Mouse (Mus musculus) midbrain, embryonic 15.5 days (tissue): ENCODE data around the gene Sptbn4. TPM values are rescaled to one million over a fixed set of nuclear protein-coding genes. Genes with fewer than 3 reads are reported as not detected.
A peak's percentile ranks its signal among the peaks of the same experiment; 100 is the strongest.

Experiments
- ATAC-seq: fragments of 200-750 bp; cut with Nextera tagmentation; replicated peaks from 2 replicates; pipeline ENCODE4 v1.8.0; 2017; ENCODE audit warnings: moderate TSS enrichment
- H3K27ac ChIP-seq: fragments of 300-500 bp; sonication (generic); 2 replicates; pipeline ENCODE4 v1.5.1; 2015; ENCODE audit warnings: mild to moderate bottlenecking, inconsistent platforms
- H3K27me3 ChIP-seq: fragments of 300-500 bp; sonication (generic); replicated peaks from 2 replicates; pipeline ENCODE4 v1.6.1; 2015; ENCODE audit warnings: inconsistent platforms
- H3K36me3 ChIP-seq: fragments of 300-500 bp; sonication (generic); replicated peaks from 2 replicates; pipeline ENCODE4 v1.6.1; 2015; ENCODE audit warnings: inconsistent platforms
- H3K4me1 ChIP-seq: fragments of 300-500 bp; sonication (generic); 2 replicates; pipeline ENCODE4 v1.6.1; 2015; ENCODE audit warnings: inconsistent platforms
- H3K4me2 ChIP-seq: fragments of 300-500 bp; sonication (generic); 2 replicates; pipeline ENCODE4 v1.6.1; 2015; ENCODE audit warnings: inconsistent platforms, mild to moderate bottlenecking, moderate library complexity
- H3K4me3 ChIP-seq: fragments of 300-500 bp; sonication (generic); 2 replicates; pipeline ENCODE4 v1.5.1; 2015; ENCODE audit warnings: mild to moderate bottlenecking, inconsistent platforms
- H3K9ac ChIP-seq: fragments of 300-500 bp; sonication (generic); 2 replicates; pipeline ENCODE4 v1.6.1; 2015; ENCODE audit warnings: mild to moderate bottlenecking, inconsistent platforms
- H3K9me3 ChIP-seq: fragments of 300-500 bp; sonication (generic); 2 replicates; pipeline ENCODE4 v1.6.1; 2016; ENCODE audit warnings: inconsistent platforms
- WGBS: fragments of 180-500 bp; shearing (Covaris S2); methylation state at CpG from one replicate; pipeline ENCODE4 v1.1.7; 2015; ENCODE audit warnings: mixed read lengths; 5-methylcytosine and 5-hydroxymethylcytosine counted together
- polyA plus RNA-seq: library from polyadenylated mRNA; unstranded; fragments of >200 nt; fragmentation: Nextera tagmentation; extraction: Ambion mirVana; gene quantifications from 2 replicates; pipeline ENCODE4 v1.2.1, GENCODE M21; 2015

The Sptbn4 gene
- polyA plus RNA-seq, 1 experiment from 2014 or later: 4.4 TPM

GRCm38 (mm10) chr7:27473156-27473834 lies 25.8 kb upstream of the Sptbn4 start, which contains the start of gene Sertad3:
Gene Sertad3 (plus strand): TSS chr7:27473768.
- Histone ChIP-seq H3K4me2 (peak within 1 kb of the TSS; percentile 92), H3K27ac (peak within 1 kb of the TSS; percentile 82), H3K4me3 (peak within 1 kb of the TSS; percentile 63), H3K9me3 (no peaks in the 10 kb centered on the region), H3K36me3 (no peaks in the 10 kb centered on the region), H3K27me3 (no peaks in the 10 kb centered on the region), H3K4me1 (0 out of 2 replicates have a peak, but pooled peaks cover 8% of the 10 kb centered on the region), H3K9ac (peak within 1 kb of the TSS; percentile 57)
- WGBS: under 1% methylated on average over 36 of the region's 36 CpGs
- ATAC-seq: peak; percentile 93

GRCm38 (mm10) chr7:27472596-27472995 lies 25.1 kb upstream of the Sptbn4 start:
- Histone ChIP-seq H3K27ac (peak overlapping the region; percentile 82; the same call in 1 of the 2 replicates), H3K4me2 (peak overlapping the region; percentile 92), H3K36me3 (no peaks in the 10 kb centered on the region), H3K4me3 (peak overlapping the region; percentile 63; the same call in 1 of the 2 replicates), H3K9me3 (no peaks in the 10 kb centered on the region), H3K4me1 (0 out of 2 replicates have a peak, but pooled peaks cover 8% of the 10 kb centered on the region), H3K9ac (no peak overlapping the region), H3K27me3 (no peaks in the 10 kb centered on the region)
- no peak for ATAC-seq
- 39% methylated on average over 7 of the region's 7 CpGs for WGBS

GRCm38 (mm10) chr7:27471390-27472120 lies 24.1 kb upstream of the Sptbn4 start:
- Histone ChIP-seq H3K27ac (no peak overlapping the region), H3K9ac (no peak overlapping the region), H3K4me3 (no peak overlapping the region), H3K9me3 (no peaks in the 10 kb centered on the region), H3K4me2 (no peak overlapping the region), H3K36me3 (no peaks in the 10 kb centered on the region), H3K4me1 (0 out of 2 replicates have a peak, but pooled peaks cover 8% of the 10 kb centered on the region), H3K27me3 (no peaks in the 10 kb centered on the region)
- ATAC-seq: no peak
- WGBS: 88% methylated on average over 11 of the region's 11 CpGs

- Histone ChIP-seq H3K9me3 (no peaks in the 10 kb centered on the region), H3K4me2 (no peak overlapping the region), H3K27ac (no peak overlapping the region), H3K27me3 (no peaks in the 10 kb centered on the region), H3K4me1 (0 out of 2 replicates have a peak, but pooled peaks cover 1% of the 10 kb centered on the region), H3K36me3 (no peaks in the 10 kb centered on the region), H3K4me3 (no peak overlapping the region), H3K9ac (no peak overlapping the region)
- 43% methylated on average over 4 of the region's 4 CpGs for WGBS
- ATAC-seq: no peak
Observed at GRCm38 (mm10) chr7:27467648-27468047, 20.2 kb upstream of the Sptbn4 start.

- Histone ChIP-seq H3K27ac (no peak overlapping the region), H3K36me3 (no peaks in the 10 kb centered on the region), H3K4me2 (no peak overlapping the region), H3K4me1 (no peaks in the 10 kb centered on the region), H3K9ac (no peak overlapping the region), H3K4me3 (no peak overlapping the region), H3K27me3 (no peaks in the 10 kb centered on the region), H3K9me3 (no peaks in the 10 kb centered on the region)
- no peak for ATAC-seq
- WGBS: 86% methylated on average over 6 of the region's 6 CpGs
Observed at GRCm38 (mm10) chr7:27460477-27460876, 13.0 kb upstream of the Sptbn4 start.

- H3K4me2 ChIP-seq: no peak overlapping the region
- no peak overlapping the region for H3K27ac ChIP-seq
- H3K9ac ChIP-seq: no peak overlapping the region
- no peak for ATAC-seq
- H3K4me1 ChIP-seq: no peaks in the 10 kb centered on the region
- no peak overlapping the region for H3K4me3 ChIP-seq
- WGBS: 95% methylated on average over 5 of the region's 5 CpGs
- no peaks in the 10 kb centered on the region for H3K9me3 ChIP-seq
- no peaks in the 10 kb centered on the region for H3K36me3 ChIP-seq
- H3K27me3 ChIP-seq: no peaks in the 10 kb centered on the region
Observed at GRCm38 (mm10) chr7:27459640-27460039, 12.2 kb upstream of the Sptbn4 start.

GRCm38 (mm10) chr7:27458614-27459013 lies 11.1 kb upstream of the Sptbn4 start:
- WGBS: 84% methylated on average over 4 of the region's 4 CpGs
- H3K27me3 ChIP-seq: no peaks in the 10 kb centered on the region
- H3K4me2 ChIP-seq: no peak overlapping the region
- H3K4me1 ChIP-seq: no peaks in the 10 kb centered on the region
- no peak overlapping the region for H3K9ac ChIP-seq
- no peak overlapping the region for H3K4me3 ChIP-seq
- H3K36me3 ChIP-seq: no peaks in the 10 kb centered on the region
- H3K9me3 ChIP-seq: no peaks in the 10 kb centered on the region
- no peak overlapping the region for H3K27ac ChIP-seq
- no peak for ATAC-seq

GRCm38 (mm10) chr7:27455273-27455672 lies 7.8 kb upstream of the Sptbn4 start:
- Histone ChIP-seq H3K4me2 (no peak overlapping the region), H3K4me3 (no peak overlapping the region), H3K27me3 (no peaks in the 10 kb centered on the region), H3K27ac (no peak overlapping the region), H3K9ac (no peak overlapping the region), H3K36me3 (no peaks in the 10 kb centered on the region), H3K4me1 (no peaks in the 10 kb centered on the region), H3K9me3 (no peaks in the 10 kb centered on the region)
- 93% methylated on average over 3 of the region's 3 CpGs for WGBS
- no peak for ATAC-seq

GRCm38 (mm10) chr7:27454461-27455121 lies 7.1 kb upstream of the Sptbn4 start:
- Histone ChIP-seq H3K4me2 (no peak overlapping the region), H3K27me3 (no peaks in the 10 kb centered on the region), H3K36me3 (no peaks in the 10 kb centered on the region), H3K4me1 (no peaks in the 10 kb centered on the region), H3K4me3 (no peak overlapping the region), H3K9ac (no peak overlapping the region), H3K27ac (no peak overlapping the region), H3K9me3 (no peaks in the 10 kb centered on the region)
- ATAC-seq: no peak
- WGBS: 84% methylated on average over 10 of the region's 10 CpGs

GRCm38 (mm10) chr7:27452206-27452770 lies 4.8 kb upstream of the Sptbn4 start:
- Histone ChIP-seq H3K36me3 (no peaks in the 10 kb centered on the region), H3K9me3 (no peaks in the 10 kb centered on the region), H3K4me2 (no peak overlapping the region), H3K27ac (no peak overlapping the region), H3K4me1 (peaks cover 3% of the 10 kb centered on the region), H3K9ac (no peak overlapping the region), H3K27me3 (no peaks in the 10 kb centered on the region), H3K4me3 (no peak overlapping the region)
- no peak for ATAC-seq
- 54% methylated on average over 13 of the region's 13 CpGs for WGBS

- no peaks in the 10 kb centered on the region for H3K9me3 ChIP-seq
- peaks cover 11% of the 10 kb centered on the region for H3K4me1 ChIP-seq
- 93% methylated on average over 2 of the region's 2 CpGs for WGBS
- H3K27me3 ChIP-seq: no peaks in the 10 kb centered on the region
- no peak overlapping the region for H3K9ac ChIP-seq
- H3K4me2 ChIP-seq: no peak overlapping the region
- no peaks in the 10 kb centered on the region for H3K36me3 ChIP-seq
- no peak for ATAC-seq
- H3K27ac ChIP-seq: no peak overlapping the region
- H3K4me3 ChIP-seq: no peak overlapping the region
Observed at GRCm38 (mm10) chr7:27451359-27451758, 3.9 kb upstream of the Sptbn4 start.

GRCm38 (mm10) chr7:27449256-27449862 lies 1.9 kb upstream of the Sptbn4 start:
- Histone ChIP-seq H3K9ac (no peak overlapping the region), H3K4me2 (no peak overlapping the region), H3K9me3 (no peaks in the 10 kb centered on the region), H3K4me3 (no peak overlapping the region), H3K27me3 (no peaks in the 10 kb centered on the region; the same call in 1 of the 2 replicates), H3K27ac (no peak overlapping the region), H3K36me3 (no peaks in the 10 kb centered on the region), H3K4me1 (peaks cover 16% of the 10 kb centered on the region)
- no peak for ATAC-seq
- 63% methylated on average over 10 of the region's 10 CpGs for WGBS
